Mouse (Mus musculus) retina, postnatal 7 days (tissue): ENCODE data around the gene Zfp207.
A peak's percentile ranks its signal among the peaks of the same experiment; 100 is the strongest.
"Not testable (repeated sequence)": the region's sequence is repeated elsewhere in the genome, so short reads cannot be mapped to it uniquely, and the experiment has no call there.

Experiments used
- DNase-seq: peaks from one replicate; pipeline ENCODE4 v3.0.0-alpha.2; 2012; ENCODE audit warnings: low read depth, low spot score

Gene Zfp207

GRCm38 (mm10) chr11:80410377-80410776 lies 27.3 kb downstream of the Zfp207 start:
- DNase-seq: no peak

- DNase-seq: no peak
Observed at GRCm38 (mm10) chr11:80417085-80417484, 34.0 kb downstream of the Zfp207 start.

DNA sequence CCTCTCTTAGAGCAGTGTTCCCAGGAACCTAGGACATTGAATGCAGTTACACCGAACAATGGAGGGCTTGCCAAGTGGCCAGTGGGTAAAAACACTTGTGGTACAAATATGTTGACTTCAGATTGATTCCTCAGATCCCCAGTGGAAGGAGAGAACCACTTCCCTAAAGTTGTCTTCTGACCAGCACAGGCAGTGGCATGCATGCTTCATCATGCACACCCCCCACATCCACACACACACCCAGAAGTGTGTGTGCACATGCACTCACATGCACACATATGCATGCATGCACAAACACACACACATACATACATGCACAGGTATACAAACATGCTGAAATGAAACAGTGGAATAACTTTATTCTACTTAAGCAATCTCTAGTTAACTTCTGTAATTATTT lies 36.7 kb downstream of the Zfp207 start:
- no peak for DNase-seq

DNA sequence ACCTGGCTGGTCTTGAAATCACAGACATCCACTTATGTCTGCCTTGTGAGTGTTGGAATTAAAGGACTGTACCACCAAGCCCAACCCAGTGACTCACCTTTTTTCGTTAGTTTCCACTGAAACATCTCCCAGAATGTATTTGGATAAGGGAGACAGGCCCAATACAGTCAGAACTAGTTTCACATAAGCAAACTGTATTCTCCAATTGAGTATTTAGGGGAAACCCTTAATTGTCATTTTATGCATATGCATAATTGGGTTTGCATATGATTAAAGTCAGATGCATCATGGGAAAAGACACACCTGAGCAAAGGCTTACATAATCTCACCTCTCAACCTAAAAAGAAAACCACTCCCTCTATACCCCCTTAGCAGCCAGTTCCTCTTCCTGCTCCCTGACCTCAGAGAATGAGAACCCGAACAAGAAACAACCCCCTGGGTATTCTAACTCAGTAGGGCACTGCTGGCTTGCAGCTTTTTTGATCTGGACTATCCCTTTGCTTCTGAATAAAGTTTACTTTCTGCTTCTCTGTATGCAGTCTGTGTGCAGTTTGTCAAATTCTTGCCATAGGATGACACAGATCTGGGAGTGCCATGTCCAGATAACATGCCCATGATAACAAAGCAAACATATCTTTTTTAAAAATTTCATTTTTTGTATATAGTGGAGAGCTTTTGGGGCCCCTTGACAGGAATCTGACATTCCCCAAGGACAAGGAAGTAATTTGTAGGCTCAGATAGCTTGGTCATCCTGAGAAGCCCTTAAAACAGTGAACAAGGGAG lies 37.3 kb downstream of the Zfp207 start:
- DNase-seq: no peak

- DNase-seq: no peak
Observed at GRCm38 (mm10) chr11:80421421-80422047, 38.5 kb downstream of the Zfp207 start.

DNA sequence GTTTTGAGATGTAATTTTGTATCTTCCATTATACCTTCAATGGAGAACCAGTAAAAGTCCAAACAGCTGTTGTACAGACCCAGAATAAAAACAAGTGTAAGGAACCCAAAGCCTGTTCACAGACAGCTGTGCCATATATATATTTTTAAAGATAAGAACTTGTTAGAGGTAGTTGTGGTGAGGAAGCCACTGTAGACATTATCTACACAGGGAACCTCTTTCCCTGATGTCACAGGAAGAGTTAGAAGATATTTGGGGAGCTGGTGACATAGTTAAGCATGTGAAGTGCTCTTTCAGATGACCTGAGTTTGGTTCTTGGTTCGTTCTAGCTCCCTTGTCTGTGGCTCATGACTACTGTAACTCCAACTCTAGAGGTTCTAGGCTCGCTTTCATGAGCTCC lies 41.6 kb downstream of the Zfp207 start:
- DNase-seq: no peak

DNA sequence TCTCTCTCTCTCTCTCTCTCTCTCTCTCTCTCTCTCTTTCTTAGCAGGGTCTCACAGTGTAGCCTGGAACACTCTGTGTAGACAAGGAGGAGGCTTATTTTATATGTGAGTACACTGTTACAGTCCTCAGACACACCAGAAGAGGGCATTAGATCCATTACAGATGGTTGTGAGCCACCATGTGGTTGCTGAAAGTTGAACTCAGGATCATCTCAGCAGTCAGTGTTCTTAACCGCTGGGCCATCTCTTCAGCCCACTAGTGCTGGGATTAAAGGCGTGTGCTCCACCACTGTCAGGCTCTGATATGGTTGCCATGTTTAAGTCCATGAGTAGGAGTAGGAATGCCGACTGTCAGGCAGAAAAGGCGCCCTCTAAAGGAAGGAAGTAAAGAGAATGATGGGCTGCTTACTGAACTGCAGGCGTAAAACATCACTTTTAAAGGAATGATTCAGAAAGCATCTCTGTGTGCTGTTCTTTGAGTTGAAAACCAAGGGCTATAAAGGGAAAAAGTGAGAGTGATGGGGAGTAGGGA lies 42.2 kb downstream of the Zfp207 start:
- no peak for DNase-seq

GRCm38 (mm10) chr11:80426029-80426813 lies 43.1 kb downstream of the Zfp207 start:
- DNase-seq: not testable (repeated sequence)

GRCm38 (mm10) chr11:80428381-80429008 lies 45.4 kb downstream of the Zfp207 start, which contains the start of gene Psmd11:
Psmd11 (plus strand) TSS chr11:80428615.
- DNase-seq: peak; percentile 89

- no peak for DNase-seq
Observed at GRCm38 (mm10) chr11:80429009-80429475, 46.0 kb downstream of the Zfp207 start.

- no peak for DNase-seq
Observed at GRCm38 (mm10) chr11:80429500-80430166, 46.6 kb downstream of the Zfp207 start.

GRCm38 (mm10) chr11:80430366-80430910 lies 47.4 kb downstream of the Zfp207 start:
- DNase-seq: no peak

DNA sequence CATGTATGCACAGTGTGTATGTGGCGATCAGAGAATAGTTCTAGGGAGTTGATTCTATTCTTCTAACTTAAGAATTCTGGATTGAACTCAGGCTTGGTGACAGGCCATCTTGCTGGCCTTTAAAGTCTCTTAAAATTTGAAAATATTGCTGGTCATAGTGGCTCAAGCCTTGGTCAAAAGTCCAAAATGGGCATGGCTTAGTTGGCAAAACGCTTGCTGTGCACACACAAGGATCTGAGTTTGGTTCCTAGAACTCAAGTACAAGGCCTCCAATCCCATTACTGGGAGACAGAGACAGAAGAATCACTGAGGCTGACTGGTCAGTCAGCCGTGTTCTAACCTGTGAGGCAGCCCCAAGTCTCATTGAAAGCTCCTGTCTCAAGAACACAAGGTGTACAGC lies 63.8 kb downstream of the Zfp207 start:
- DNase-seq: no peak

DNA sequence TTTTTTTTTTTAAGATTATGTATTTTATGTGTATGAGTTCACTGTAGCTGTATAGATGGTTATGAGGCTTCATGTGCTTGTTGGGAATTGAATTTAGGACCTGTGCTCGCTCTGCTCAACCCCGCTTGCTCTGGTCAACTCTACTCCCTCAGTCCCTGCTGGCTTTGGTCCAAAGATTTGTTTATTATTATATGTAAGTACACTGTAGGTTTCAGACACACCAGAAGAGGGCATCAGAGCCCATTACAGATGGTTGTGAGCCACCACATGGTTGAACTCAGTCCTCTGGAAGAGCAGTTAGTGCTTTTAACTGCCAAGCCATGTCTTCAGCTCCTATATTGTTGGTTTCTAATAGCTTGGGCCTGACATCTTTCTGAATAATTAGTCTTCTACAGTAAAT lies 66.8 kb downstream of the Zfp207 start:
- DNase-seq: no peak

- DNase-seq: no peak
Observed at GRCm38 (mm10) chr11:80452242-80452641, 69.2 kb downstream of the Zfp207 start.

GRCm38 (mm10) chr11:80453198-80453597 lies 70.1 kb downstream of the Zfp207 start:
- no peak for DNase-seq
